Mouse (Mus musculus) C2C12 (cell line): ENCODE results near the gene Zc3h18.

Experiments
- CTCF ChIP-seq: IDR thresholded peaks from one replicate; pipeline ENCODE4 v1.5.1; 2011; ENCODE audit not compliant: control insufficient read depth, insufficient read depth, insufficient read length
- FOSL1 ChIP-seq: IDR thresholded peaks from one replicate; pipeline ENCODE4 v1.8.0; 2011; ENCODE audit warnings: mild to moderate bottlenecking, low read length; ENCODE audit not compliant: poor library complexity, insufficient read depth, severe bottlenecking
- MYOD1 ChIP-seq: IDR thresholded peaks from one replicate; pipeline ENCODE4 v1.6.1; 2011; ENCODE audit warnings: low read depth; ENCODE audit not compliant: control insufficient read depth, insufficient read length

DNA sequence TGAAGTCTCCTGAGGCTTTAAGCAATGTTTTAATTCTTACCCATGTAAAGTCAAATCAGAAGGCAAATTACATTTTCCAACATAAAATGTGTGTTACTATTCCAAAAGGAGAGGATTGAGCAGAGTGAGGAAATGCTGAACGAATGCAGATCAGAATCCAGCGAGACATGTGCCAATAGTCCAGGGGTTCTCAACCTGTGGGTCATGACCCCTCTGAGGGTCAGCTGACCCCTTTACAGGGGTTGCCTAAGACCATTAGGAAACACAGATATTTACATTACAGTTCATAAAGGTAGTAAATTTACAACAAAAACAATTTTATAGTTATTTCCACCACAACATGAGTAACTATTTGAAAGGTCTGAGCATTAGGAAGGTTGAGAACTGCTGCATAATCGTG lies 14.3 kb downstream of the Zc3h18 start:
- no peak for TF ChIP-seq CTCF
- no peak for TF ChIP-seq FOSL1
- no peak for TF ChIP-seq MYOD1
